Mouse (Mus musculus): ENCODE results near the gene Ucp1.

DNA sequence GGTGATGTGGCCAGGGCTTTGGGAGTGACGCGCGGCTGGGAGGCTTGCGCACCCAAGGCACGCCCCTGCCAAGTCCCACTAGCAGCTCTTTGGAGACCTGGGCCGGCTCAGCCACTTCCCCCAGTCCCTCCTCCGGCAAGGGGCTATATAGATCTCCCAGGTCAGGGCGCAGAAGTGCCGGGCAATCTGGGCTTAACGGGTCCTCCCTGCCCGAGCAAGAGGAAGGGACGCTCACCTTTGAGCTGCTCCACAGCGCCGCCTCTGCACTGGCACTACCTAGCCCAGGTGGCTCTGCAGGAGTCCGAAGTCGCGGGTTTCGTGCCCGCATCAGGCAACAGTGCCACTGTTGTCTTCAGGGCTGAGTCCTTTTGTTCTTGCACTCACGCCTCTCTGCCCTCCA, at the start of gene Ucp1:
- TF ChIP-seq POLR2A (IDR thresholded peaks at IDR 0.05; ENCODE audit: insufficient read depth, low read depth, low read length) (no peak), CTCF (IDR thresholded peaks at IDR 0.05; ENCODE audit: insufficient read depth, low read depth, low read length) (no peak)
